Mouse (Mus musculus) heart, postnatal 0 days (tissue): ENCODE measurements at regions not wholly inside any gene's neighbourhood (a gene's known extent, or its start where the extent isn't known, plus 50 kb on each side); places are given as distances from the start of the nearest gene placed in this dataset.

ENCODE experiments used
- CTCF ChIP-seq: IDR thresholded peaks from 2 replicates; pipeline ENCODE4 v1.5.1; 2016; ENCODE audit warnings: antibody characterized with exemption, control low read depth, low read depth
- EP300 ChIP-seq: IDR thresholded peaks from 2 replicates; pipeline ENCODE4 v1.6.1; 2016; ENCODE audit warnings: antibody characterized with exemption, low read depth

DNA sequence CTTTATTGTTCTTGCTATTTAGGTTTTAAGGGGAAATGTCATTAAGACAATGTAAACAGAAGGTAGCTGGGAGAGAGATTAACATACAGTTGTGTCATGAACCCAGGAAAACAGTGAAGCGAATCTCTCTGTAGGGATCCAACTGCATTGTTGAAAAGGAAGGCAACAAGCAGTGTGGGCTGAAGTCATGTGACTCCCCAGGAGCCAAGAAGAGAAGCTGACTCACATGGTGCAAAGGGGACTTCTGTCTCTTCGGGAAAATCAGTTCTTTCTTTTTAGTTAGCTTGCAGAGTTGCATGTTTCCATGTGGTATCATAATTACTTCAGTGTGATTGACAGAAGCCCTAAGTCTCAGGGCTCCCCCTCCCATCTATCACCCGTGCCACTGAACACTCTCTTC, 170.7 kb upstream of the Gm765 start:
- TF ChIP-seq EP300 = no peak
- TF ChIP-seq CTCF = no peak
